Comparison of ENCODE assay signal across 9 mouse cellular contexts in the genomic region with DNA sequence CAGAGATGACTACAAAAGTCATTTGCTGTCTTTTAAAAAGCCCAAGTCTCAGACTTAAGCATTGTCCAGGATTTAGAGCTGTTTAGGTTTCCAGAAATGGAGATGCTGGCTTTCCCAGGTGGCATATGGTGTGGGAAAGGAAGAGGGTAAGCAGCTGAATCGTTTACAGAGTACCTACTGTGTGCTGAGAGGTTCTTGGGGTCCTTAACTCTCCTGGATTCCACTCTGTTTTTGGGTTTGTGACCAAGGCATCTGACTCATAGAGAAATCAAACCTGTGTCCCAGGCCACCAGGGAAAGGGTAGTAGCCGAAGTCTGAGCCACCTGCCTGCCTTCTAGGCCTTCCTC. TPM values are rescaled to one million over a fixed set of nuclear protein-coding genes. Genes with fewer than 3 reads are reported as not detected.
DNase-seq lines count a peak whose midpoint lies in the region; ATAC-seq and TF ChIP-seq lines count a peak whose summit lies in the region.
"Had no signal": no experiment of that assay in that cellular context is flagged by ENCODE, and none has a peak within 500 bp of the region (broad histone marks: within the 10 kb centered on the region; RNA-seq: fewer than 3 reads in every experiment).

No protein-coding gene starts in this region.

- H3K36me3 ChIP-seq in embryonic facial prominence, embryonic 15.5 days: no peaks in the 10 kb centered on the region
- H3K36me3 ChIP-seq in limb, embryonic 10.5 days: peaks cover 13% of the 10 kb centered on the region; the same call in 1 of the 2 replicates
- H3K36me3 ChIP-seq in neural tube, embryonic 12.5 days: no peaks in the 10 kb centered on the region

- no peaks in the 10 kb centered on the region for H3K27me3 ChIP-seq in embryonic facial prominence, embryonic 15.5 days
- no peaks in the 10 kb centered on the region for H3K27me3 ChIP-seq in limb, embryonic 10.5 days (ENCODE audit: low read depth, poor library complexity, severe bottlenecking)
- 0 out of 2 replicates have a peak, but pooled peaks cover 4% of the 10 kb centered on the region for H3K27me3 ChIP-seq in neural tube, embryonic 12.5 days (replicated peaks)
- H3K27me3 ChIP-seq: Patski had no signal

- no peaks in the 10 kb centered on the region for H3K9me3 ChIP-seq in embryonic facial prominence, embryonic 15.5 days (replicated peaks)
- no peaks in the 10 kb centered on the region for H3K9me3 ChIP-seq in limb, embryonic 10.5 days (replicated peaks)
- H3K9me3 ChIP-seq in neural tube, embryonic 12.5 days: no peaks in the 10 kb centered on the region

- 0 out of 2 replicates have a peak overlapping the region, but pooled peaks have one; percentile 85 for H3K9ac ChIP-seq in embryonic facial prominence, embryonic 15.5 days
- no peak overlapping the region for H3K9ac ChIP-seq in neural tube, embryonic 12.5 days

- 56% methylated on average over 2 of the region's 2 CpGs for WGBS in embryonic facial prominence, embryonic 15.5 days
- WGBS in limb, embryonic 10.5 days: 74% methylated on average over 2 of the region's 2 CpGs
- 79% methylated on average over 2 of the region's 2 CpGs for WGBS in neural tube, embryonic 12.5 days

- no peak for ATAC-seq in embryonic facial prominence, embryonic 15.5 days (ENCODE audit: insufficient number of reproducible peaks, low FRiP score, low TSS enrichment, low read depth)
- ATAC-seq in neural tube, embryonic 12.5 days (ENCODE audit: low FRiP score, low read depth): no peak

- H3K4me2 ChIP-seq in embryonic facial prominence, embryonic 15.5 days (replicated peaks): peak overlapping the region; percentile 55
- H3K4me2 ChIP-seq in neural tube, embryonic 12.5 days (replicated peaks): peak overlapping the region; percentile 84

- no peak for DNase-seq in layer of hippocampus, adult 2 months (ENCODE audit: low spot score in 2 of 2)
- no peak for DNase-seq in layer of hippocampus, adult 8-10 months (ENCODE audit: low spot score in 2 of 2)
- no peak for DNase-seq in limb, embryonic 10.5 days (ENCODE audit: low spot score)
- no peak for DNase-seq in cerebellum, adult 9-11 months
- DNase-seq in frontal cortex, adult 2 months (ENCODE audit: extremely low spot score in 1 of 2, low spot score in 1 of 2): no peak
- no peak for DNase-seq in lung, postnatal 4 days

- no peak for TF ChIP-seq CTCF in layer of hippocampus, adult 2 months (conservative IDR thresholded peaks at IDR 0.05)

- peak overlapping the region; percentile 84 for H3K4me3 ChIP-seq in layer of hippocampus, adult 2 months
- H3K4me3 ChIP-seq in embryonic facial prominence, embryonic 15.5 days (replicated peaks): peak overlapping the region; percentile 82
- H3K4me3 ChIP-seq in limb, embryonic 10.5 days: peak overlapping the region; percentile 92
- H3K4me3 ChIP-seq in neural tube, embryonic 12.5 days: peak overlapping the region; percentile 90; the same call in 1 of the 2 replicates

- peak overlapping the region; percentile 89 for H3K27ac ChIP-seq in layer of hippocampus, adult 2 months
- peak overlapping the region; percentile 96 for H3K27ac ChIP-seq in embryonic facial prominence, embryonic 15.5 days (replicated peaks)
- H3K27ac ChIP-seq in limb, embryonic 10.5 days: peak overlapping the region; percentile 98
- H3K27ac ChIP-seq in neural tube, embryonic 12.5 days: no peak overlapping the region

- peaks cover 41% of the 10 kb centered on the region for H3K4me1 ChIP-seq in embryonic facial prominence, embryonic 15.5 days
- peaks cover 51% of the 10 kb centered on the region for H3K4me1 ChIP-seq in limb, embryonic 10.5 days
- peaks cover 23% of the 10 kb centered on the region for H3K4me1 ChIP-seq in neural tube, embryonic 12.5 days

RNA-seq across cellular contexts. Expression of a gene that starts 1.7 kb away (rescaled TPM):
- 10 to 100 TPM; 41.6 to 44.8 TPM for total RNA-seq in layer of hippocampus, adult 2 months (2021)
- 10 to 100 TPM; 34.1 to 54.9 (median 44.9) TPM for total RNA-seq in layer of hippocampus, adult 8-10 months (2022)
- polyA plus RNA-seq in embryonic facial prominence, embryonic 15.5 days (2015; fragmentation: Nextera tagmentation; extraction: Ambion mirVana): 92.8 and 95.3 TPM in 2 replicates
- 67.5 and 83.4 TPM in 2 replicates for polyA plus RNA-seq in limb, embryonic 10.5 days (2016; fragmentation: Nextera tagmentation; extraction: Ambion mirVana)
- polyA plus RNA-seq in neural tube, embryonic 12.5 days (2016; fragmentation: Nextera tagmentation; extraction: Ambion mirVana): 70.7 and 74.6 TPM in 2 replicates
- 25.8 and 25.9 TPM in 2 replicates for polyA plus RNA-seq in frontal cortex, adult 2 months (2012; rRNA removed)
